Mouse (Mus musculus) spleen, adult 2 months (tissue): ENCODE data around the gene Tubgcp5. TPM values are rescaled to one million over a fixed set of nuclear protein-coding genes. Genes with fewer than 3 reads are reported as not detected.
A peak's percentile ranks its signal among the peaks of the same experiment; 100 is the strongest.

Experiments used
- DNase-seq, 2 experiments: peaks; one replicate each; pipeline versions ENCODE4 v3.0.0 to v3.0.0-alpha.2; 2012 to 2021; ENCODE audit warnings: low spot score in 2 of 2, low read depth in 1 of 2
- H3K27ac ChIP-seq: fragments of 200-500 bp; 2 replicates; pipeline ENCODE4 v1.5.1; 2012; ENCODE audit warnings: low read length, inconsistent platforms; ENCODE audit not compliant: insufficient read depth
- H3K27me3 ChIP-seq: fragments of 200-500 bp; 2 replicates; pipeline ENCODE4 v1.6.1; 2012; ENCODE audit warnings: mild to moderate bottlenecking, moderate library complexity, low read length, inconsistent platforms; ENCODE audit not compliant: control insufficient read depth, insufficient read depth
- H3K36me3 ChIP-seq: fragments of 200-500 bp; 2 replicates; pipeline ENCODE4 v1.6.1; 2012; ENCODE audit warnings: mild to moderate bottlenecking, low read length, inconsistent platforms; ENCODE audit not compliant: control insufficient read depth, insufficient read depth
- H3K4me1 ChIP-seq: fragments of 200-500 bp; 2 replicates; pipeline ENCODE4 v1.6.1; 2011; ENCODE audit warnings: inconsistent platforms; ENCODE audit not compliant: control insufficient read depth, insufficient read depth, insufficient read length
- H3K4me3 ChIP-seq: fragments of 200-500 bp; 2 replicates; pipeline ENCODE4 v1.5.1; 2011; ENCODE audit warnings: mild to moderate bottlenecking, inconsistent platforms; ENCODE audit not compliant: insufficient read depth, insufficient read length; ENCODE audit errors: extremely low read depth
- CTCF ChIP-seq: fragments of 200-500 bp; IDR thresholded peaks from 2 replicates; pipeline ENCODE4 v1.5.1; 2011; ENCODE audit warnings: mild to moderate bottlenecking, inconsistent platforms; ENCODE audit not compliant: insufficient read depth, insufficient read length, insufficient replicate concordance; ENCODE audit errors: extremely low read depth
- POLR2A ChIP-seq: fragments of 200-500 bp; IDR thresholded peaks from 2 replicates; pipeline ENCODE4 v1.6.1; 2011; ENCODE audit warnings: low read depth, low read length, inconsistent platforms
- WGBS: fragments of 180-500 bp; shearing (Covaris S2); methylation state at CpG from one replicate; pipeline ENCODE4 v1.1.7; 2018; 5-methylcytosine and 5-hydroxymethylcytosine counted together
- polyA plus RNA-seq: library from polyadenylated mRNA; depleted of rRNA; stranded (reverse); fragments of >200 nt; gene quantifications from 2 replicates; pipeline ENCODE4 v1.2.3, GENCODE M21; 2012

The Tubgcp5 gene
- polyA plus RNA-seq, 1 experiment: 2.9 TPM

DNA sequence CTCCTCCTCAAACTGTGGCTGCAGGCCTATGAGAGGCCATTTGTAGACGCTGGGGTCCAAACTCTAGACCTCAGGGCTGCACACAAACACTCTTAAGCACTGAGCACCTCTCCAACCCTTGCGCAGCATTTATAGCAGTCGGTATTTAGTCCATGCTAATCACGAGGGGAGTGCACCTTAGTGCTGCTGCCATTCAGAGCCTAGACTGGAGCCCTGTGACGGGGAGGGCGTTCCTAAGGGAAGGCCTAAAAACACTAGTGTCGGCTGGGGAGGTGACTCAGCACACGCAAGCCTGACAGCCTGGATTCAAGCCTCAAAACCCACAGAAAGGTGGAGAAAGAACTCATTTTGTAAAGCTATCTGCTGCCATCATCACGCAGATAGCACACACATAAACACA is 33.6 kb downstream of the Tubgcp5 start:
- no peaks in the 10 kb centered on the region for H3K27me3 ChIP-seq
- no peak overlapping the region for H3K27ac ChIP-seq
- H3K36me3 ChIP-seq: peaks cover 20% of the 10 kb centered on the region
- no peak overlapping the region for H3K4me3 ChIP-seq
- DNase-seq: no peak
- TF ChIP-seq POLR2A (no peak), CTCF (no peak)
- WGBS: 93% methylated on average over 9 of the region's 9 CpGs
- no peaks in the 10 kb centered on the region for H3K4me1 ChIP-seq

DNA sequence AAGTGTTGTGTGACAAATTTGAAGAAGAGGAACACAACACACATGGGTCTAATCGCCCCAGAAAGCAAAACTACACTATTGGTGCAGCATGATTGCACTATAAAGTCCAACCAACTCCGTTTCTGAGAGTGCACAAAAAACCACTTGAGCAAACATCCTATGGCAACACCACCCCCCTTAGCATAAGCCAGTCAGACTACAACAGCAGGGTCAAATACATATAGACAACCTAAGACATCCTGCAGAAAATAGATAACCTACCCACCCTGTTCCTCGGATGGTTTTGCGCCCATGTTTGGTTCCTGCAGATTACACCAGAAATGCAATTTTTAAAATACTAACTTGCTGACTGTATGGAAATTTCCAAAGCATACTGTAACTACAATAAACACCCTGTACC is 42.9 kb downstream of the Tubgcp5 start:
- H3K27ac ChIP-seq: no peak overlapping the region
- no peaks in the 10 kb centered on the region for H3K4me1 ChIP-seq
- TF ChIP-seq CTCF (no peak), POLR2A (no peak)
- DNase-seq: no peak
- 73% methylated on average over 4 of the region's 4 CpGs for whole genome bisulfite sequencing
- H3K36me3 ChIP-seq: peaks cover 3% of the 10 kb centered on the region; the same call in 1 of the 2 replicates
- no peaks in the 10 kb centered on the region for H3K27me3 ChIP-seq
- H3K4me3 ChIP-seq: no peak overlapping the region

DNA sequence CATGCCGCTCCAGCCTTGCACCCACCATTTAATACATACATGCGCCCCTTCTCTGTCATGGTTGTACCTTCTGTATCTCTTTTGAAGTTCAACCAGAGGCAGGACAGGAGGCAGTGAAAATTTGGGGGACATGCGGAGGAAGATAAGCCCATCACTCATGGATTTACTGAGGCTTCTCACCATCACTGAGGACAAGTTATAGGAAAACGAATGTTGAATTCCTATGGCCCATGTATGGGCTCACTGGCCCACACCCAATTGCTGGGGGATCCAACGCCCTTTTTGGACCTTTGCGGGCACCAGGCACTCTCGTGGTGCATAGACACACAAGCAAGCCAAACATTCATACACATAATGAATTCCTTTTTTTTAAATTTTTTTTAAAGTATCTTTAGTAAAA is 47.5 kb downstream of the Tubgcp5 start, which contains the start of gene Cyfip1:
Gene Cyfip1, plus strand, starts transcription at position 301 of the 400 bp plus-strand sequence.
- peak within 1 kb of the TSS; percentile 92 for H3K4me3 ChIP-seq
- no peaks in the 10 kb centered on the region; the same call in 1 of the 2 replicates for H3K4me1 ChIP-seq
- H3K27me3 ChIP-seq: peaks cover 5% of the 10 kb centered on the region
- WGBS: 80% methylated on average over 7 of the region's 7 CpGs
- TF ChIP-seq CTCF: no peak
- TF ChIP-seq POLR2A: no peak
- H3K27ac ChIP-seq: peak within 1 kb of the TSS; percentile 66
- no peak for DNase-seq
- H3K36me3 ChIP-seq: no peaks in the 10 kb centered on the region

DNA sequence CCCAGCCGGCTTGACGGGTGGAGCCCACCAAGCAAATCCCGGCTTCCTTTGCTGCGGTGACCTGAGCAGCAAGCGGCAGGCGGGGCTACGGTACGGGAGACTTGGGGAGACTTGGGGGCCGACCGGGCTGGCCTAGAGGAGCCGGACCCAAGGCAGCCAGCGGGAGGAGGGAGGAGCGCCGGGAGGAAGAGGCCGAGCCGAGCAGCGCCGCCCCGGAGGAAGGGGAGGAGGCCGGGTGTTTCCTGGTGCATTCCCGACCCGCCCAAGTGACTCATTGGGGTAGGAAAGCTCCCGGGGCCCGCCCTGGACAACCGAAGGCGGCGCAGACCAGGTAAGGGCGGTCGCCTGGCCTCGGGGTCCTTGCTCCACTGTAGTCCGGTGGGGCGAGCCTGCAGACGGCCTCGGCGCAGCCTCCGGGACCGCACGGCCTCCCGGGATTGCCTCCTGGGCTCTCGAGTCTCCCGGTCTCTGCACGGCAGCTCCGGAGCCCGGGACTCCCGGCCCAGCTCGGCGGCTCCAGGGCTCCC is 48.1 kb downstream of the Tubgcp5 start:
- H3K36me3 ChIP-seq: no peaks in the 10 kb centered on the region
- peaks cover 5% of the 10 kb centered on the region for H3K27me3 ChIP-seq
- DNase-seq: peak in 1 of 2 experiments; percentile 66
- H3K4me3 ChIP-seq: peak overlapping the region; percentile 92
- under 1% methylated on average over 47 of the region's 47 CpGs for WGBS
- H3K4me1 ChIP-seq: no peaks in the 10 kb centered on the region; the same call in 1 of the 2 replicates
- peak overlapping the region; percentile 66 for H3K27ac ChIP-seq
- TF ChIP-seq POLR2A: no peak
- TF ChIP-seq CTCF: no peak

DNA sequence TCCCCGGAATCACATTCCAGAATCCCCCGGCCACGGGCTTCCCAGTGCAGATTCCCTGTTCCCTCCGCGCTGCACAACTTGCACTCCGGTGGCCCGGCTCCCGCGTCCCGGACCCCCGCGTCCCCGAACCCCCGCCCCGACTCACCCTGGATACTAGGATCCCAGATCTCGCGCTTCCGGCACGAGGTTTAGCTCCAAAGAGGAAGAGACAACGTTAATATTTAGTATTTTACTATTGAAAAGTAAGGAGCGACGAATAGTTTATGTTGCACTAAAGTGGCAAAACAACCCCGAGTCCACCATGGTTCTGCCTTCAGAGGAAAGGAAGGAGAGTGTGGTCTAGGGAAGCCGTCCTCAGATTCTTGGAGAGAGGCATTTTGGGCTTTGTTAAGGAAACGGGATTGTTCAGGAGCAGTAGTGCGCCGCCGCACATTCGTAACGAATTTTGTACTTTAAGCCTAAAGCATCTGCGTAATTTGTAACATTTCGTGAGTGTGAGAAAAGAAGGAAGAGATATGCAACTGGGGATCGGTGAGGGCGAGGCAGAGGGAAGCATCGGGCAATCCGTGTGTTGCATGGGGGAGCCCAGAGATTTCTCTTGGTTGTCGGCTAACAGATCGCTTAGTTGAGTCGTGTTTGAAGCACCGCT is 48.7 kb downstream of the Tubgcp5 start:
- peak overlapping the region; percentile 92 for H3K4me3 ChIP-seq
- WGBS: 2% methylated on average over 40 of the region's 40 CpGs
- no peak for TF ChIP-seq POLR2A
- no peak for TF ChIP-seq CTCF
- no peaks in the 10 kb centered on the region for H3K36me3 ChIP-seq
- H3K27ac ChIP-seq: peak overlapping the region; percentile 66
- no peak for DNase-seq
- peaks cover 2% of the 10 kb centered on the region; the same call in 1 of the 2 replicates for H3K4me1 ChIP-seq
- H3K27me3 ChIP-seq: peaks cover 5% of the 10 kb centered on the region

DNA sequence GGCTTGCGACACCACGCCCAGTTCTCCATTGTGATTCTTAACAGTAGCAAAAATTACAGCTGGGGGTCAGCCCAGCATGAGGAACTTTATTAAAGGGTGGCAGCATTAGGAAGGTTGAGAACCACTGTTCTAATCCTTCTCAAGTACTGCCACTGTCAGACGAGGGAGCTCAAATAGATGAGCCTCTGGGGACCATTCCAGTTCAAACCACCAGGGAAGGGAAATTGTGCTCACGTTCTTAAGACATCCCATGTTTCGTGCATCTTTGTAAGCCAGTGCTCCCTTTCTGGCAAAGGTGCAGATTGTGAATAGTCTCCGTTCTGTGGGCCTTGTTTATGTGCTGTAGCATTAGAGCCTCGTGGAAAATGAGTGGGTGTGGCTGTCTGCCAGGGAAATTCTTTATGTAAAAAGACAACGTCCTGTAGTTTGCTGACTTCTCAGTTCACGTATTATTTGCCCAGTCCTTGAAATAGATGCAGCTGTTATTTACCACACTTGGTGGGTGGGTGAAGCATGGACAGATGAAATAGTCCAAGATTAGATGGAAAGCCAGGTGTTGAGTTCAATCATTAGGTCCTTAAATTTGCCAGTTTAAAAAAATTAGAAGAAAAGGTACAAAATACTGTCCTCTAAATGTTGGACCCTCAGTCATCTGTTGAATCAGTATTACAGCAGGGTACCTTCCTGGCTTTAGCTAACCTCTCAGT is 52.8 kb downstream of the Tubgcp5 start:
- H3K4me3 ChIP-seq: no peak overlapping the region

More for the DNA sequence above, 52.8 kb downstream of the Tubgcp5 start:
- WGBS: 69% methylated on average over 9 of the region's 9 CpGs
- H3K4me1 ChIP-seq: peaks cover 2% of the 10 kb centered on the region; the same call in 1 of the 2 replicates
- DNase-seq: no peak
- TF ChIP-seq POLR2A (no peak), CTCF (no peak)
- peaks cover 5% of the 10 kb centered on the region for H3K27me3 ChIP-seq
- no peaks in the 10 kb centered on the region for H3K36me3 ChIP-seq
- no peak overlapping the region for H3K27ac ChIP-seq
